Mouse (Mus musculus): ENCODE data around the gene Dcun1d1. TPM values are rescaled to one million over a fixed set of nuclear protein-coding genes. Genes with fewer than 3 reads are reported as not detected.

Dcun1d1 gene
- polyA plus RNA-seq, 1 experiment from 2014 or later, result 95.7 TPM

GRCm38 (mm10) chr3:35963401-35963800, 26.2 kb upstream of the Dcun1d1 start:
- no peaks in the 10 kb centered on the region for H3K27me3 ChIP-seq (ENCODE audit: control insufficient read depth, insufficient read depth, low read length)
- H3K9me3 ChIP-seq (ENCODE audit: control insufficient read depth, low read length), result no peaks in the 10 kb centered on the region
- no peak overlapping the region for H3K4me3 ChIP-seq (replicated peaks; ENCODE audit: low read length)
- DNase-seq (ENCODE audit: low spot score) (no peak), ATAC-seq (ENCODE audit: low FRiP score) (no peak)
- H3K36me3 ChIP-seq (replicated peaks; ENCODE audit: control insufficient read depth, insufficient read depth), result peaks cover 78% of the 10 kb centered on the region
- H3K4me1 ChIP-seq (replicated peaks; ENCODE audit: control insufficient read depth, insufficient read depth, low read length), result no peaks in the 10 kb centered on the region
- no peak overlapping the region for H3K4me2 ChIP-seq (replicated peaks)
- WGBS, result 94% methylated on average over 4 of the region's 4 CpGs
- no peak overlapping the region for H3K27ac ChIP-seq
- no peak overlapping the region for H3K9ac ChIP-seq

GRCm38 (mm10) chr3:35962967-35963366, 25.7 kb upstream of the Dcun1d1 start:
- H3K9ac ChIP-seq, result no peak overlapping the region
- no peaks in the 10 kb centered on the region for H3K9me3 ChIP-seq (ENCODE audit: control insufficient read depth, low read length)
- 90% methylated on average over 5 of the region's 5 CpGs for WGBS
- H3K4me2 ChIP-seq (replicated peaks), result no peak overlapping the region
- H3K36me3 ChIP-seq (replicated peaks; ENCODE audit: control insufficient read depth, insufficient read depth), result peaks cover 75% of the 10 kb centered on the region
- no peak for ATAC-seq (ENCODE audit: low FRiP score)
- no peak overlapping the region for H3K4me3 ChIP-seq (replicated peaks; ENCODE audit: low read length)
- H3K27me3 ChIP-seq (ENCODE audit: control insufficient read depth, insufficient read depth, low read length), result no peaks in the 10 kb centered on the region
- DNase-seq (ENCODE audit: low spot score), result no peak
- H3K4me1 ChIP-seq (replicated peaks; ENCODE audit: control insufficient read depth, insufficient read depth, low read length), result no peaks in the 10 kb centered on the region
- H3K27ac ChIP-seq, result no peak overlapping the region

- WGBS, result 93% methylated on average over 3 of the region's 3 CpGs
- H3K4me2 ChIP-seq (replicated peaks), result no peak overlapping the region
- H3K27me3 ChIP-seq (ENCODE audit: control insufficient read depth, insufficient read depth, low read length), result no peaks in the 10 kb centered on the region
Observed at GRCm38 (mm10) chr3:35957230-35957629, 20.0 kb upstream of the Dcun1d1 start.

GRCm38 (mm10) chr3:35954901-35955575, 17.8 kb upstream of the Dcun1d1 start:
- no peak for ATAC-seq (ENCODE audit: low FRiP score)
- DNase-seq (ENCODE audit: low spot score), result no peak
- Histone ChIP-seq H3K4me3 (replicated peaks; ENCODE audit: low read length) (no peak overlapping the region), H3K4me2 (replicated peaks) (no peak overlapping the region), H3K4me1 (replicated peaks; ENCODE audit: control insufficient read depth, insufficient read depth, low read length) (no peaks in the 10 kb centered on the region), H3K27me3 (ENCODE audit: control insufficient read depth, insufficient read depth, low read length) (no peaks in the 10 kb centered on the region), H3K36me3 (replicated peaks; ENCODE audit: control insufficient read depth, insufficient read depth) (peaks cover 12% of the 10 kb centered on the region), H3K9me3 (ENCODE audit: control insufficient read depth, low read length) (no peaks in the 10 kb centered on the region), H3K9ac (no peak overlapping the region), H3K27ac (no peak overlapping the region)
- WGBS, result 93% methylated on average over 11 of the region's 11 CpGs

More at GRCm38 (mm10) chr3:35957230-35957629, 20.0 kb upstream of the Dcun1d1 start:
- no peak for ATAC-seq (ENCODE audit: low FRiP score)
- Histone ChIP-seq H3K36me3 (replicated peaks; ENCODE audit: control insufficient read depth, insufficient read depth) (peaks cover 29% of the 10 kb centered on the region), H3K4me3 (replicated peaks; ENCODE audit: low read length) (no peak overlapping the region), H3K9ac (no peak overlapping the region), H3K4me1 (replicated peaks; ENCODE audit: control insufficient read depth, insufficient read depth, low read length) (no peaks in the 10 kb centered on the region), H3K27ac (no peak overlapping the region), H3K9me3 (ENCODE audit: control insufficient read depth, low read length) (no peaks in the 10 kb centered on the region)
- no peak for DNase-seq (ENCODE audit: low spot score)

- Histone ChIP-seq H3K27me3 (ENCODE audit: control insufficient read depth, insufficient read depth, low read length) (no peaks in the 10 kb centered on the region), H3K36me3 (replicated peaks; ENCODE audit: control insufficient read depth, insufficient read depth) (peaks cover 2% of the 10 kb centered on the region; the same call in 1 of the 2 replicates), H3K27ac (no peak overlapping the region), H3K4me2 (replicated peaks) (no peak overlapping the region), H3K9ac (no peak overlapping the region), H3K4me3 (replicated peaks; ENCODE audit: low read length) (no peak overlapping the region), H3K4me1 (replicated peaks; ENCODE audit: control insufficient read depth, insufficient read depth, low read length) (no peaks in the 10 kb centered on the region), H3K9me3 (ENCODE audit: control insufficient read depth, low read length) (no peaks in the 10 kb centered on the region)
- DNase-seq (ENCODE audit: low spot score) (no peak), ATAC-seq (ENCODE audit: low FRiP score) (no peak)
- WGBS, result 95% methylated on average over 6 of the region's 6 CpGs
Observed at GRCm38 (mm10) chr3:35953816-35954215, 16.6 kb upstream of the Dcun1d1 start.

- no peak for ATAC-seq (ENCODE audit: low FRiP score)
- no peaks in the 10 kb centered on the region for H3K27me3 ChIP-seq (ENCODE audit: control insufficient read depth, insufficient read depth, low read length)
- WGBS, result 71% methylated on average over 1 of the region's 1 CpGs
Observed at GRCm38 (mm10) chr3:35953184-35953583, 15.9 kb upstream of the Dcun1d1 start.

GRCm38 (mm10) chr3:35948197-35948596, 11.0 kb upstream of the Dcun1d1 start:
- WGBS, result 93% methylated on average over 7 of the region's 7 CpGs
- Histone ChIP-seq H3K36me3 (replicated peaks; ENCODE audit: control insufficient read depth, insufficient read depth) (no peaks in the 10 kb centered on the region), H3K9ac (no peak overlapping the region), H3K4me2 (replicated peaks) (no peak overlapping the region), H3K27ac (no peak overlapping the region), H3K4me1 (replicated peaks; ENCODE audit: control insufficient read depth, insufficient read depth, low read length) (no peaks in the 10 kb centered on the region), H3K27me3 (ENCODE audit: control insufficient read depth, insufficient read depth, low read length) (no peaks in the 10 kb centered on the region), H3K4me3 (replicated peaks; ENCODE audit: low read length) (no peak overlapping the region), H3K9me3 (ENCODE audit: control insufficient read depth, low read length) (no peaks in the 10 kb centered on the region)
- DNase-seq (ENCODE audit: low spot score) (no peak), ATAC-seq (ENCODE audit: low FRiP score) (no peak)

More at GRCm38 (mm10) chr3:35953184-35953583, 15.9 kb upstream of the Dcun1d1 start:
- Histone ChIP-seq H3K9ac (no peak overlapping the region), H3K27ac (no peak overlapping the region), H3K36me3 (replicated peaks; ENCODE audit: control insufficient read depth, insufficient read depth) (no peaks in the 10 kb centered on the region), H3K4me1 (replicated peaks; ENCODE audit: control insufficient read depth, insufficient read depth, low read length) (no peaks in the 10 kb centered on the region), H3K9me3 (ENCODE audit: control insufficient read depth, low read length) (no peaks in the 10 kb centered on the region), H3K4me2 (replicated peaks) (no peak overlapping the region), H3K4me3 (replicated peaks; ENCODE audit: low read length) (no peak overlapping the region)
- no peak for DNase-seq (ENCODE audit: low spot score)

- no peak for ATAC-seq (ENCODE audit: low FRiP score)
- no peaks in the 10 kb centered on the region for H3K4me1 ChIP-seq (replicated peaks; ENCODE audit: control insufficient read depth, insufficient read depth, low read length)
- no peaks in the 10 kb centered on the region for H3K9me3 ChIP-seq (ENCODE audit: control insufficient read depth, low read length)
- no peak overlapping the region for H3K9ac ChIP-seq
- no peak overlapping the region for H3K4me2 ChIP-seq (replicated peaks)
- H3K4me3 ChIP-seq (replicated peaks; ENCODE audit: low read length), result no peak overlapping the region
- H3K27me3 ChIP-seq (ENCODE audit: control insufficient read depth, insufficient read depth, low read length), result no peaks in the 10 kb centered on the region
- no peak overlapping the region for H3K27ac ChIP-seq
- 89% methylated on average over 4 of the region's 4 CpGs for WGBS
- no peak for DNase-seq (ENCODE audit: low spot score)
- H3K36me3 ChIP-seq (replicated peaks; ENCODE audit: control insufficient read depth, insufficient read depth), result no peaks in the 10 kb centered on the region
Observed at GRCm38 (mm10) chr3:35940520-35941135, 3.4 kb upstream of the Dcun1d1 start.

GRCm38 (mm10) chr3:35940047-35940446, 2.8 kb upstream of the Dcun1d1 start:
- no peaks in the 10 kb centered on the region for H3K9me3 ChIP-seq (ENCODE audit: control insufficient read depth, low read length)
- H3K4me1 ChIP-seq (replicated peaks; ENCODE audit: control insufficient read depth, insufficient read depth, low read length), result no peaks in the 10 kb centered on the region
- H3K4me2 ChIP-seq (replicated peaks), result no peak overlapping the region
- H3K27ac ChIP-seq, result no peak overlapping the region
- H3K9ac ChIP-seq, result no peak overlapping the region
- no peaks in the 10 kb centered on the region for H3K36me3 ChIP-seq (replicated peaks; ENCODE audit: control insufficient read depth, insufficient read depth)
- H3K4me3 ChIP-seq (replicated peaks; ENCODE audit: low read length), result no peak overlapping the region
- no peak for DNase-seq (ENCODE audit: low spot score)
- ATAC-seq (ENCODE audit: low FRiP score), result no peak
- H3K27me3 ChIP-seq (ENCODE audit: control insufficient read depth, insufficient read depth, low read length), result no peaks in the 10 kb centered on the region
- 36% methylated on average over 2 of the region's 2 CpGs for WGBS

Measured in hindbrain, embryonic 14.5 days (tissue).